Mouse (Mus musculus) gastrocnemius, adult 8-10 months (tissue): ENCODE measurements around the gene Xxylt1. TPM values are rescaled to one million over a fixed set of nuclear protein-coding genes. Genes with fewer than 3 reads are reported as not detected.

Source experiments
- DNase-seq, 2 experiments: peaks; one replicate each; pipeline ENCODE4 v3.0.0; 2022; ENCODE audit warnings: low spot score in 2 of 2
- total RNA-seq, 4 experiments: library from RNA; stranded (reverse); gene quantifications; 2 replicates each; pipeline ENCODE4 v1.2.4; 2022

Xxylt1 gene
- total RNA-seq, 4 experiments from 2014 or later, result 2.8 to 3.6 (median 3.0) TPM

DNA sequence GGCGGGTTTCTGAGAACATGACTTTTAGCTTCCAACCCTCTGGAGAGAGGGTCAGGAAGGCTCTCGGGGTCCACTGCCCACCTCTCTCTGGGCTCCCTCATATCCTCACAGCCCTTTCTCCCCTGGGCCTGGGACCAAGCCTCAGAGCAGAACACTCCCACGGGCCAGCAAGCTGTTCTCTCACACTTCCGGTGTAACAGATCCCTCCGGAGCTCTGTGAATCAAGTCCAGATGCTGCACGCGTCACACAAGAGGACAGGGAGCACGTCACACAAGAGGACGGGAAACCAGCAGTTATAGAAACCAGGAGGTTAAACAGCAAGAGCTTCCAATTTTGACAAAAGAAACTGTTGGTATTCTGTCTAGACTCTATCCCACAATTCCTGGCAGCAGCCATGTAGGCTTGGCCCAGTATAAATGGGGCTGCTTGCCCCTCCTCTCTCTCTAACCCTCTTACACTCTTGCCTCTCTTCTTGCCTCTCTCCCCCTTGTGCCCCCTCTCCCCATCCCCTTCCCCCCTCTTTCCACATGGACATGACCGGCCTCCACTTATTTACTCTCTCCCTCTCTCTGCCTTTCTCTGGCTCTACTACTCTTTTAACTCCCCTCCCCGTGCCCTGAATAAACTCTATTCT is 19.9 kb downstream of the Xxylt1 start:
- DNase-seq, result no peak

GRCm38 (mm10) chr16:31060714-31061113 is 20.5 kb downstream of the Xxylt1 start:
- no peak for DNase-seq

DNA sequence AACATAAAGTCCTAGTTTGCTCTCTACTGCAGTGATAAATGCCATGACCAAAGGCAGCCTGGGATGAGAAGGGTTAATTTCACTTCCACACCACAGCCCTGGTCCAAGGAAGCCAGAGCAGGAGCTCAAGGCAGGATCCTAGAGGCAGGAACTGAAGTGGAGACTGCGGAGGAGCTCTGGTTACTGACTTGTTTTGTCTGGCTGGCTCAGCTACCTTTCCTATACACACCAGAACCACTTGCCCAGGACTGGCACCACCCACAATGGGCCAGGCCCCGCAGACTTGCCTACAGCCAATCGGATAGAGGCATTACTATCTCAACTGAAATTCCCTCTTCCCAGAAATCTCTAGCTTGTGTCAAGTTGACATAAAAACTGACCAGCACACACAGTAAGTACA is 21.0 kb downstream of the Xxylt1 start:
- DNase-seq, result no peak

GRCm38 (mm10) chr16:31059730-31060129 is 21.5 kb downstream of the Xxylt1 start:
- no peak for DNase-seq

DNA sequence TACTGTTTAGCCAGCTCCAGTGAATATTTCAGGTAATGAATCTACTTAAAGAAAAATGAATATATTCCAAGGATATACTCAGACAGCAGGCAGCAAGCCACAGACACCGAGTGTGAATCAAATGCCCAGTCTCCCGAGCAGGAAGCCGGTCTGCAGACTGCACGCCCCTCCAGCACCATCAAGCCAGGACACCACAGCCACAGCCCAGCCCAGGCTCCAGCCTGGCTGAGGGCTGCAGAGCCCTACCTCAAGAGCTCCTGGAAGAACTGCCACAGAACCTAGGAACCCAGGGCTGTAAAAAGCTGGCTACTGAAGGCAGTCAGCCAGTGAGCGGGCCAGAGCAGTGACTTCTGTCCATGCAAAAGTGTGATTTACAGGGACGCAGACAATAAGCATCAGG is 28.4 kb downstream of the Xxylt1 start:
- no peak for DNase-seq

DNA sequence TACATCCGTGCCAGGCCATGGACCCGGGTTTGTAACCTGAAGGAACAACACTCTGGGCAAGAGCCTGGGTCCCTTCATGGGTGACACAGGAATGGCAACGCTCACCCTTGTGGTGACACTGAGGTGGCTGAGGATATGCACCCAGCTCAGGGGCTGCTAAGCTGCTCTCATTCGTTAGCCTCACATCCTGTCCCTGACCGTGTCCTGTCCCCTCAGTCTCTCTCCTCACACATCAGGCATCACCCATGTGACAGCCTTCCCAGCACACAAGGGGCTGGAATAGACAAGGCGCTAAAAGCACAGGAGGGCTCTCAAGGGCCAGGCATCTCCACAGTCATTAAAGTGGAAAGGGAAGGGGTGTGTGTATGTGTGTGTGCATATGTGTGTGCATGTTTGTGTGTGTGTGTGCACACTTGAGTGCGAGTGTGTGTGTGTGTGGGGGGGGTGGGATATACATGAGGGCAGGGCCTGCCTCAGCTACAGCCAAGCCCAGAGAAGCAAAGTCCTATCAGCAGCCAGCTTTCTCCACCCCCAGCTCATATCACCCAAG is 29.0 kb downstream of the Xxylt1 start:
- DNase-seq, result no peak

GRCm38 (mm10) chr16:31050701-31051100 is 30.5 kb downstream of the Xxylt1 start:
- DNase-seq, result no peak

- no peak for DNase-seq
Observed at GRCm38 (mm10) chr16:31048194-31048593, 33.0 kb downstream of the Xxylt1 start.

DNA sequence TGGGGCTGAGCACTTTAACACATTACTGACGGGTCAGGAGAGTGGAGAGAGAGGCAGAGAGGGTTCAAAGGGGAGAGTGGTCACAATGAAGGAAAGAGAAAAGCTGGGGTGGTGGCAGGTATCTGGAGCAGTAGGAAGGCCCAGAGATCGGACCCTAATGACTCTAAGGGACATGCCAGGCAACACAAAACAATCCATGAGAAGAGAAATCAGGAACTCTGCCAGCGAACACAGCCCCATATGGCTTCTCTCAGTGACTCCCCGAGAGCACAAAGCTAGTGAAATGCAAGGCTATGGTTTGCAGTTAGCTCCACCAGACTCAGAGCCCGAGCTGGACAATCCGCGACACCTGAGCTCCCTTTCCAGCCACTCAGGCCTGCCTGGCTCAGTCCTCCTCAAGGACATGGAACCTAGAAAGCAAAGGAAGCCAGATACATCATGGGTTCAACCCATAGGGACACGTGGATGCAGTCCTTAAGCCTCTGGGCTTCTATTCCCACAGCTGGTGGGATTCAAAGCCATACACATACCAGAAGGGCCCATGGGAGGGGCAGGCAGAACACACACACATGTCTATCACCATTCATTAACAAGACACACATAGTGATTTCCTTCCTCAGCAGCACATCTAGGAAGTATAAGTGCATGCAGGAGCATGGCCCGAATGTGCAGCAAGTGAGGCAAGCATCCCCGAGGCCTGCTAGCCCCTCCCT is 33.9 kb downstream of the Xxylt1 start:
- no peak for DNase-seq

DNA sequence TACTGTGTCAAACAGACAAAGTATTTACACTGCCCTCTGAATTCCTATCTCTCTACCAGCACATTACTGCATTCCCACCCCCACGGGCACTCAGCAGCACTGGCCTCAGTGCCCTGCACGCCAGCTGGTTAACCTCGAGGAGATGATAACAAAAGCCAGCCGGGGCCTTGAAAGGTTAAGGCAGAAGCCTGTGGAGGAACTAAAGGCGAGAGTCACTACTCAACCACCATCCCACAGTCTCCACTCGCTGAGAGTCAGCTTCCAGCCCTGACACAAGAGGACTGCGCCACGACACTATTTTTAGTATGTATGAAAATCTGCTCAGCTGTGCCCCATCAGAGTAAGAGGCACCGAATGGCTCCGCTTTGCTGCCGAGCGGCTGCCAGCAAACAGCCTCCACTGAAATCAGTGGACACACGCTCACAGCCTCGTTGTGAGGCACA is 35.0 kb downstream of the Xxylt1 start:
- DNase-seq, result no peak

DNA sequence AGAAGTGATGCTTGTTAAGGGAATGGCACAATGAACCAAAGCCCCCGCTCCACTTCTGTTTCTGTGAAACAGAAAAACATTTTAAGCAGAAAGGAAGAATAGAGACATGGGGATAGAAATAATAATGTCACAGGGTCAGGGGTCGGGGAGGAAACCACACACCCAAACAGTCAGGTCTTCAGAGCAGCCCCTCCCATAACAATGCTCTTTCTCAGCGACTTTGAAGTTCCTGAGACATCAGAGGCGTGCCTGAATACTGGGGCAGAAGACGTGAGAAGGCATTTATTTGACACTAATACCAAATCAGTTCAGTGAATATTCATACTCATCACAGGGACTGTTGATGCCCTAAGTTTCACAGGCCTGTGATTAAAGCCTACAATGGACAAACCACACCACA is 36.0 kb downstream of the Xxylt1 start:
- DNase-seq, result no peak

GRCm38 (mm10) chr16:31043136-31043535 is 38.1 kb downstream of the Xxylt1 start:
- DNase-seq, result no peak

DNA sequence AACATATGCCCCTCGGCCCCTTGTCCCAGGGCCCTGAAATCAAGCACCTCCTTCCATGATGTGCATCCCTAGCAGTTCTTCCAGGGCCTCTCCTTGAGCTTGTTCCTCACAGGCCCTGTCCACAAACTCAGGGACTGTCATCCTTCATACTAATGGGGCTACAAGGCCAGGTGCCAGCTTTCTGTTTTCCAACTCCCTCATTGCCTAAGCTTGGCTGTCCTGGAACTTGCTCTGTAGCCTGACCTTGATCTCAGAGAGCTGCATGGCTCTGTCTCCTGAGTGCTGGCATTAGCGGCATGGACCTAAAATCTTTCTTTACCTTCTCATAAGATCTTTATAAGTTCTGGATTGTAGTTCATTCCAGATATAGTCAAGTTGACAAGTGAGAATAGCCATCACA is 39.7 kb downstream of the Xxylt1 start:
- no peak for DNase-seq

DNA sequence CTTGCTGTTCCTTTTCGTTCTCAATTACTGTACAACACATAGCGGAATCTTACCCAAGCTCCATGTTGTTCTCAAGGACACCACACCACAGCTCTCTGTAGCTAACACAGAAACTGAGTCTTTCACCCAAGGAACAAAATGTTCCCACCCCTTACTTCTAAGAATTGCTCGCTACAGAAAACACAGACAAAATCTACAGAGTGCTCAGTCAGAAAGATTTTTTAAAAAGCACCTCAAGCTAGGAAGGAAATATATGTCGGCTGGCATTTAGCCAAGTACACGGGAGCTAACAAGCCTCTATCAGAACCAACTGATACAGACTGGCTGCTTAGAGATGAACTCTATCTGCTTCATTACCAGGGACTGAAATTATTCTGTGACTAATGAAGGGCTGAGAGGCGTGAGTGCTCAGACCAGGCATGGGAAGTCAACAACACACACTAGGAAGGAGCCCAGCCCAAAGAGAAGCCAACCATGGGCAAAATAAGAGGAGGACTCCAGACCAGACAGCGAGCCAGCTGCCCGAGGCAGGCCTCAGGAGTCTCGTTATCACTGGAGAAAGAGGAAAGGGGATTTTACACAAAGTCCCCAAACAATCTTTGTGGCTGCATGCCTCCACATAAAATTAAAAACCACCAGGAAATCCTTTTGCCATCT is 41.3 kb downstream of the Xxylt1 start:
- no peak for DNase-seq

DNA sequence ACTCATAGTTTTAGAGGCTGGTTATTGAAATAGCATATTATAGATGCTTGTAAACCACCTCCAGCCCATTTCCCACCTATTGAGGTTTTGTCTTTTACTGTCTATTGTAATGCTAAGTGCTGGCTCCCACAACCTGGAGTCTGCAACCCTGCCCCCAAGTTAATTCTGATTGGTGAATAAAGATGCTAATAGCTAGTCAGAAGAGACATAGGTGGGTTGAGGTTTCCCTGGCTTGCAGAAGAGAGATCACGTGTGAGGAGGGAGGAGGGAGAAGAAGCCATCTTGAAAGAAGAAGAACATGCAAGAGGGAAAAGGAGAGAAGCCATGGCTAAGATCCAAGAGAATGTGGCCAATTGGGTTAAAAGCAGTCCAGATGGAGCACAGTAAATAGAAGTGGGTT is 43.8 kb downstream of the Xxylt1 start:
- no peak for DNase-seq

- no peak for DNase-seq
Observed at GRCm38 (mm10) chr16:31035651-31036245, 45.5 kb downstream of the Xxylt1 start.

- DNase-seq, result no peak
Observed at GRCm38 (mm10) chr16:31035235-31035634, 46.0 kb downstream of the Xxylt1 start.

- no peak for DNase-seq
Observed at GRCm38 (mm10) chr16:31034051-31034450, 47.2 kb downstream of the Xxylt1 start.

DNA sequence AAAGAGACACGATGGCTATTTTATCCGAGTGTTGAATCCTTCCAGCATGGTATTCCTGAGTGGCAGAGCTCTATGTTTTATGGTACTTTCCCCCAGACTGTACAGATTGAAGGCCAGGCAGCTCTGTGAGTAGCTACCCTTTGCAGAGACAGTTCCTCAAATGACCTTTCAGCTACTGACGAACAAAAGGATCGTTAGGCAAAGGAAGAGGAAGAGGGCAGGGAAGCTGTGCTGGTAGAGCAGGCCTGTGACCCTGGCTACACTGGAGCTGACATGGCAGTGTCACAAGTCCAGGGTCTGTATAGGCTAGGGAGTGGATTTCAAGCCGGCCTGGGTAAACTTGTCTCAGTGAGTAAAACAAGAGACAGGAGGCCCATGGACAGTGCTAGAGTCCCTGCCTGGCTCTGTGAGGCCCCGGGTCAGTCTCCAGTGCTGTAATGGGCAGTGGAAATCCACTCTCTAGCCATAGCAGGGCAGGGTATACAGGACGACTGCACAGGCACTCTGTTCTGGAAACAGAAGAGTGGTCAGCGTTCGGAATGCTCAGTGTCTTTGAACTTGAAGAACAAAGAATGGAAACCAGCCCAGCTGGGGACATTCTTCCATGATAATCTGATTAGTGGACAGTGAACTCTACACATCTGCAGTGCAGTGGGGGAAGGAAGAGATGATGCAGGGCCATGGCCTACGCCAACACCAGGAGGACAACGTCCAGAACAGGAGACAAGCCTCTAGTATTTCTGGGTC is 51.3 kb downstream of the Xxylt1 start:
- DNase-seq, result no peak

DNA sequence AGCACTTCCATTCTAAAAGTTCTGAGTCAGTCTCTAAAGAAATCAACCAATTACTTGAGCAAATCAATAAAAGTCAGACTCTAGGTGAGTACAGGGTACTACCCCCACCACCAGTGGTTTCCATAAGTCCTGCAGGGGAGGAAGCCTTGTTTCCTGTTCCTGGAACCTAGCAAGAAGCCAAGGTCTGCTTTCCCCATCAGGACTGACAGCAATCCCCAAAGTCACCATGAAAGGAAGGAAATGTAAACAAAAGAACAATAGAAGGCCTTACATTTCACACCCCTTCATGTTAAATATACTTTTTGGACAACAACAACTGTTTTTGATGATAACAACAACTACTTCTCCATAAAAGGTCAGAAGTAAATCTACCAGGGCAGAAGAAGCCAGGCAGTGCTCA is 53.6 kb downstream of the Xxylt1 start:
- DNase-seq, result no peak

DNA sequence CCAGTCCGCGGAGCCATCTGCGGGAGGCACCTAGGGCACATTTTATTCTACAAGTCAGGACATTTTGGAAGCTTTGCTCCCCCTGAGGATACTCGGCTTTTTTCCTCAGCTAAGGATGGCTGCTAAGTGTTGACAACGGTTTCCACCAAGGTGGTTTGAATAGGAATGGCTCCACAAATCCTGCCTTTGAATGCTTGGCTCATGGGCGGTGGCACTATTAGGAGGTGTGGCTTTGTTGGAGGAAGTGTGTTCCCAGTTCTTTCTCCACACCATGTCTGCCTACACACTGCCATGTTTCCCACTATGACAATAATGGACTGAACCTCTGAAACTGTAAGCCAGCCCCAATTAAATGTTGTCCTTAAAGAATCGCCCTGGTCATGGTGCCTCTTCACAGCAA is 55.7 kb downstream of the Xxylt1 start:
- no peak for DNase-seq
